Mouse (Mus musculus): ENCODE results near the gene Gps2. TPM values are rescaled to one million over a fixed set of nuclear protein-coding genes. Genes with fewer than 3 reads are reported as not detected.

Gps2 gene
- polyA plus RNA-seq, 1 experiment from 2014 or later: 92.0 TPM

- 92% methylated on average over 5 of the region's 5 CpGs for WGBS
- no peak overlapping the region for H3K9ac ChIP-seq
These were observed 19.0 kb upstream of the Gps2 start for GRCm38 (mm10) chr11:69894671-69895070.

GRCm38 (mm10) chr11:69895291-69895690 is 18.4 kb upstream of the Gps2 start, which contains the start of gene Acap1:
Acap1 (minus strand) TSS chr11:69895539.
- Histone ChIP-seq H3K9me3 (no peaks in the 10 kb centered on the region), H3K4me3 (no peak within 1 kb of the TSS), H3K9ac (no peak within 1 kb of the TSS), H3K27me3 (replicated peaks) (no peaks in the 10 kb centered on the region), H3K4me2 (replicated peaks) (no peak within 1 kb of the TSS), H3K27ac (no peak within 1 kb of the TSS), H3K4me1 (peaks cover 10% of the 10 kb centered on the region), H3K36me3 (no peaks in the 10 kb centered on the region)
- WGBS: 73% methylated on average over 4 of the region's 4 CpGs
- no peak for ATAC-seq (ENCODE audit: low FRiP score, low read depth)

More at GRCm38 (mm10) chr11:69894671-69895070, 19.0 kb upstream of the Gps2 start:
- no peak overlapping the region for H3K27ac ChIP-seq
- ATAC-seq (ENCODE audit: low FRiP score, low read depth): no peak
- no peaks in the 10 kb centered on the region for H3K27me3 ChIP-seq (replicated peaks)
- H3K9me3 ChIP-seq: no peaks in the 10 kb centered on the region
- no peak overlapping the region for H3K4me2 ChIP-seq (replicated peaks)
- H3K4me3 ChIP-seq: no peak overlapping the region
- peaks cover 7% of the 10 kb centered on the region for H3K4me1 ChIP-seq
- no peaks in the 10 kb centered on the region for H3K36me3 ChIP-seq

GRCm38 (mm10) chr11:69899870-69900269 is 13.8 kb upstream of the Gps2 start:
- Histone ChIP-seq H3K4me3 (peak overlapping the region; percentile 77), H3K4me1 (peaks cover 21% of the 10 kb centered on the region), H3K9ac (peak overlapping the region; percentile 93; the same call in 1 of the 2 replicates), H3K36me3 (peaks cover 14% of the 10 kb centered on the region), H3K9me3 (no peaks in the 10 kb centered on the region), H3K27ac (no peak overlapping the region), H3K4me2 (replicated peaks) (peak overlapping the region; percentile 86), H3K27me3 (replicated peaks) (no peaks in the 10 kb centered on the region)
- no peak for ATAC-seq (ENCODE audit: low FRiP score, low read depth)
- 36% methylated on average over 4 of the region's 4 CpGs for WGBS

GRCm38 (mm10) chr11:69900471-69901405 is 12.9 kb upstream of the Gps2 start, which contains the start of the genes 2810408A11Rik and Neurl4:
2810408A11Rik (minus strand) TSS chr11:69900987.
Neurl4 (plus strand) TSS chr11:69901072.
- ATAC-seq (ENCODE audit: low FRiP score, low read depth): peak; percentile 94
- Histone ChIP-seq H3K4me3 (peak within 1 kb of the TSS; percentile 77), H3K27me3 (replicated peaks) (no peaks in the 10 kb centered on the region), H3K4me1 (peaks cover 21% of the 10 kb centered on the region), H3K9ac (peak within 1 kb of the TSS; percentile 93), H3K36me3 (peaks cover 23% of the 10 kb centered on the region), H3K27ac (peak within 1 kb of the TSS; percentile 83), H3K9me3 (no peaks in the 10 kb centered on the region), H3K4me2 (replicated peaks) (peak within 1 kb of the TSS; percentile 86)
- under 1% methylated on average over 38 of the region's 38 CpGs for WGBS

- under 1% methylated on average over 42 of the region's 42 CpGs for WGBS
These were observed 12.3 kb upstream of the Gps2 start for GRCm38 (mm10) chr11:69901406-69901846.

GRCm38 (mm10) chr11:69901993-69902392 is 11.7 kb upstream of the Gps2 start:
- H3K27ac ChIP-seq: peak overlapping the region; percentile 83
- H3K9me3 ChIP-seq: no peaks in the 10 kb centered on the region
- H3K4me2 ChIP-seq (replicated peaks): peak overlapping the region; percentile 86
- H3K4me3 ChIP-seq: peak overlapping the region; percentile 77
- H3K36me3 ChIP-seq: peaks cover 35% of the 10 kb centered on the region
- H3K9ac ChIP-seq: peak overlapping the region; percentile 93
- H3K27me3 ChIP-seq (replicated peaks): no peaks in the 10 kb centered on the region
- no peak for ATAC-seq (ENCODE audit: low FRiP score, low read depth)
- H3K4me1 ChIP-seq: peaks cover 21% of the 10 kb centered on the region
- under 1% methylated on average over 39 of the region's 39 CpGs for WGBS

More at GRCm38 (mm10) chr11:69901406-69901846, 12.3 kb upstream of the Gps2 start:
- Histone ChIP-seq H3K4me2 (replicated peaks) (peak overlapping the region; percentile 86), H3K9me3 (no peaks in the 10 kb centered on the region), H3K4me3 (peak overlapping the region; percentile 77), H3K9ac (peak overlapping the region; percentile 93), H3K36me3 (peaks cover 30% of the 10 kb centered on the region), H3K27me3 (replicated peaks) (no peaks in the 10 kb centered on the region), H3K4me1 (peaks cover 21% of the 10 kb centered on the region), H3K27ac (peak overlapping the region; percentile 83)
- ATAC-seq (ENCODE audit: low FRiP score, low read depth): peak; percentile 83

GRCm38 (mm10) chr11:69902972-69903371 is 10.7 kb upstream of the Gps2 start:
- no peak for ATAC-seq (ENCODE audit: low FRiP score, low read depth)
- Histone ChIP-seq H3K4me3 (peak overlapping the region; percentile 77), H3K27ac (no peak overlapping the region), H3K4me1 (peaks cover 21% of the 10 kb centered on the region), H3K9ac (no peak overlapping the region), H3K9me3 (no peaks in the 10 kb centered on the region), H3K36me3 (peaks cover 45% of the 10 kb centered on the region), H3K27me3 (replicated peaks) (no peaks in the 10 kb centered on the region), H3K4me2 (replicated peaks) (peak overlapping the region; percentile 86)
- WGBS: 88% methylated on average over 13 of the region's 13 CpGs

GRCm38 (mm10) chr11:69904311-69904710 is 9.4 kb upstream of the Gps2 start:
- H3K36me3 ChIP-seq: peaks cover 57% of the 10 kb centered on the region
- ATAC-seq (ENCODE audit: low FRiP score, low read depth): no peak
- H3K4me2 ChIP-seq (replicated peaks): no peak overlapping the region
- no peak overlapping the region for H3K4me3 ChIP-seq
- H3K4me1 ChIP-seq: peaks cover 18% of the 10 kb centered on the region
- H3K9me3 ChIP-seq: no peaks in the 10 kb centered on the region
- H3K9ac ChIP-seq: no peak overlapping the region
- H3K27ac ChIP-seq: no peak overlapping the region
- 92% methylated on average over 9 of the region's 9 CpGs for WGBS
- no peaks in the 10 kb centered on the region for H3K27me3 ChIP-seq (replicated peaks)

GRCm38 (mm10) chr11:69908645-69909044 is 5.0 kb upstream of the Gps2 start:
- H3K27me3 ChIP-seq (replicated peaks): no peaks in the 10 kb centered on the region
- H3K4me1 ChIP-seq: peaks cover 8% of the 10 kb centered on the region
- no peak overlapping the region for H3K4me2 ChIP-seq (replicated peaks)
- H3K4me3 ChIP-seq: no peak overlapping the region
- H3K9ac ChIP-seq: no peak overlapping the region
- WGBS: 95% methylated on average over 11 of the region's 11 CpGs
- ATAC-seq (ENCODE audit: low FRiP score, low read depth): no peak
- H3K27ac ChIP-seq: no peak overlapping the region
- no peaks in the 10 kb centered on the region for H3K9me3 ChIP-seq
- H3K36me3 ChIP-seq: peaks cover 96% of the 10 kb centered on the region

- H3K9me3 ChIP-seq: no peaks in the 10 kb centered on the region
- peaks cover 8% of the 10 kb centered on the region for H3K4me1 ChIP-seq
- peaks cover 91% of the 10 kb centered on the region for H3K36me3 ChIP-seq
- H3K27me3 ChIP-seq (replicated peaks): no peaks in the 10 kb centered on the region
- 87% methylated on average over 5 of the region's 5 CpGs for WGBS
- ATAC-seq (ENCODE audit: low FRiP score, low read depth): no peak
- H3K4me2 ChIP-seq (replicated peaks): no peak overlapping the region
- H3K9ac ChIP-seq: no peak overlapping the region
- H3K27ac ChIP-seq: no peak overlapping the region
- no peak overlapping the region for H3K4me3 ChIP-seq
These were observed 4.5 kb upstream of the Gps2 start for GRCm38 (mm10) chr11:69909174-69909573.

- H3K27me3 ChIP-seq (replicated peaks): no peaks in the 10 kb centered on the region
- no peak overlapping the region for H3K4me2 ChIP-seq (replicated peaks)
- no peak overlapping the region for H3K4me3 ChIP-seq
- no peak overlapping the region for H3K9ac ChIP-seq
- peaks cover 85% of the 10 kb centered on the region for H3K36me3 ChIP-seq
- ATAC-seq (ENCODE audit: low FRiP score, low read depth): no peak
- WGBS: 95% methylated on average over 8 of the region's 8 CpGs
- H3K9me3 ChIP-seq: no peaks in the 10 kb centered on the region
- no peak overlapping the region for H3K27ac ChIP-seq
- H3K4me1 ChIP-seq: peaks cover 17% of the 10 kb centered on the region
These were observed 3.5 kb upstream of the Gps2 start for GRCm38 (mm10) chr11:69910177-69910576.

GRCm38 (mm10) chr11:69910781-69911560 is 2.7 kb upstream of the Gps2 start:
- no peak overlapping the region for H3K9ac ChIP-seq
- no peak overlapping the region for H3K4me3 ChIP-seq

More at GRCm38 (mm10) chr11:69910781-69911560, 2.7 kb upstream of the Gps2 start:
- no peak overlapping the region for H3K4me2 ChIP-seq (replicated peaks)
- H3K27me3 ChIP-seq (replicated peaks): no peaks in the 10 kb centered on the region
- no peak overlapping the region for H3K27ac ChIP-seq
- 97% methylated on average over 17 of the region's 17 CpGs for WGBS
- no peaks in the 10 kb centered on the region for H3K9me3 ChIP-seq
- no peak for ATAC-seq (ENCODE audit: low FRiP score, low read depth)
- H3K4me1 ChIP-seq: peaks cover 25% of the 10 kb centered on the region
- peaks cover 85% of the 10 kb centered on the region for H3K36me3 ChIP-seq
